8 mouse cellular contexts compared by ENCODE assay signal in the genomic region with DNA sequence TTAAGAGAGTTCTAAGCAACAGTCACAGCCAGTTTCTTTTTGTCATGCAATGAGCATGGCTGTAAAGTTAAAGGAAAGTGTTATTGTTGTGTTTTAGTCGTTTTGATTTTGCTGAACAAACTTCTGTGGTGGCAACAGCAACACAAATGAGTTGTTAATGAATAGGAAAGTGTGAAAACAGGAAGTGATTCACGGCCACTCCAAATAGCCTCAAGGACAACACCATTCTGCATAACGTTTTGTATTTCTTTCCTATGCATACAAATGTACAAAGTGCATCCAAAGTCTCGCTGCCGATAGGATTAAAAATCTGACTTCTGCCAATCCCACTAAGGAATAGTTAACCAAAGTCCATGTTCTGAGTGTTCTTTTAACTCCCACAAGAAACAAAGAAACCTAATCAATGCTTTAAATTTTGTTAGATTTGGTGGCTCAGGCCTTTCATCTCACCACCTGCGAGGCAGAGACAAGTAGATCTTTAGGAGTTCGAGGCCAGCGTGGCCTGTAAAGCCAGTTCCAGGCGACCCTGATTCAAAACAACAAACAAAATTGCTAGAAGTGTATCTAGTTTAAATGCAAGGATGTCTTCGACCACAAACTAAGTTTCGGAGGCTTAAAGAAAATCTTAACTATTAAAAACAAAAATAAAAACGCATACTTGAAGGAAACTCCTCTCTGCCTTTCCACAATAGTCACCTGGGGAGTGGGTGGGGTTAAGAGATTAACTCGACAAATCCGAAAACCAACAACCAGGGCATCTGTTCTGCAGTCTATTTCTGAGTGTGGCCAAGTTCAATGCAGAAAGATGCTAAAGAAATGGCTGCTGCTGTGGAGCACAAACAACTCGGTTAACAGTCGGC. TPM values are rescaled to one million over a fixed set of nuclear protein-coding genes. Genes with fewer than 3 reads are reported as not detected.
DNase-seq lines count a peak whose midpoint lies in the region; ATAC-seq and TF ChIP-seq lines count a peak whose summit lies in the region.

No protein-coding gene starts in this region.

- H3K36me3 ChIP-seq in kidney, embryonic 15.5 days, result peaks cover 26% of the 10 kb centered on the region
- H3K36me3 ChIP-seq in hindbrain, embryonic 10.5 days, result peaks cover 29% of the 10 kb centered on the region

- H3K9ac ChIP-seq in kidney, embryonic 15.5 days, result peak overlapping the region; percentile 73

- no peak for DNase-seq in kidney, adult 9 months
- DNase-seq in hindbrain, embryonic 10.5 days (ENCODE audit: low spot score), result no peak
- peak; percentile 15 for DNase-seq in lung, postnatal 10 days
- DNase-seq in ovary, postnatal 36 days (ENCODE audit: low spot score), result no peak
- DNase-seq in frontal cortex, postnatal 36 days (ENCODE audit: low spot score in 2 of 2), result no peak

- peak overlapping the region; percentile 57; the same call in 1 of the 2 replicates for H3K27ac ChIP-seq in kidney, embryonic 15.5 days
- peak overlapping the region; percentile 87 for H3K27ac ChIP-seq in bone marrow, adult 2 months (ENCODE audit: control insufficient read depth, insufficient read depth, low read depth, low read length, poor library complexity)
- peak overlapping the region; percentile 94 for H3K27ac ChIP-seq in hindbrain, embryonic 10.5 days

- no peak for TF ChIP-seq CTCF in bone marrow, adult 2 months (IDR thresholded peaks at IDR 0.05; ENCODE audit: control insufficient read depth, insufficient read depth, low read length)

- H3K9me3 ChIP-seq in kidney, embryonic 15.5 days (replicated peaks), result no peaks in the 10 kb centered on the region
- no peaks in the 10 kb centered on the region; the same call in 1 of the 2 replicates for H3K9me3 ChIP-seq in hindbrain, embryonic 10.5 days

- 28% methylated on average over 16 of the region's 16 CpGs for WGBS in kidney, embryonic 15.5 days
- WGBS in bone marrow, adult 2 months, result 11% methylated on average over 16 of the region's 16 CpGs
- WGBS in hindbrain, embryonic 10.5 days, result 30% methylated on average over 16 of the region's 16 CpGs

- no peak for ATAC-seq in kidney, embryonic 15.5 days (replicated peaks; ENCODE audit: low FRiP score)
- no peak for ATAC-seq in megakaryocyte-erythroid progenitor cell, adult 5-6 weeks (replicated peaks; ENCODE audit: low FRiP score, low TSS enrichment, poor library complexity, severe bottlenecking)

- H3K4me1 ChIP-seq in kidney, embryonic 15.5 days, result peaks cover 6% of the 10 kb centered on the region
- no peaks in the 10 kb centered on the region; the same call in 1 of the 2 replicates for H3K4me1 ChIP-seq in bone marrow, adult 2 months (ENCODE audit: control insufficient read depth, insufficient read depth, low read length)
- H3K4me1 ChIP-seq in hindbrain, embryonic 10.5 days (replicated peaks), result peaks cover 8% of the 10 kb centered on the region

- H3K27me3 ChIP-seq in kidney, embryonic 15.5 days, result no peaks in the 10 kb centered on the region
- H3K27me3 ChIP-seq in hindbrain, embryonic 10.5 days (ENCODE audit: insufficient read depth, poor library complexity, severe bottlenecking), result no peaks in the 10 kb centered on the region

- no peak for TF ChIP-seq POLR2A in bone marrow, adult 2 months (IDR thresholded peaks at IDR 0.05; ENCODE audit: borderline replicate concordance, control insufficient read depth, low read depth, low read length)

- H3K4me2 ChIP-seq in kidney, embryonic 15.5 days, result peak overlapping the region; percentile 58

- H3K4me3 ChIP-seq in kidney, embryonic 15.5 days (replicated peaks), result peak overlapping the region; percentile 90
- H3K4me3 ChIP-seq in bone marrow, adult 2 months (replicated peaks; ENCODE audit: control insufficient read depth, low read depth, low read length), result peak overlapping the region; percentile 86
- H3K4me3 ChIP-seq in hindbrain, embryonic 10.5 days, result peak overlapping the region; percentile 82

RNA-seq across cellular contexts. Expression of a gene that starts 0.7 kb away (rescaled TPM):
- polyA plus RNA-seq in kidney, embryonic 15.5 days (2015; fragmentation: Nextera tagmentation; extraction: Ambion mirVana), result 74.4 and 78.5 TPM in 2 replicates
- polyA plus RNA-seq in bone marrow, adult 2 months (2011; ENCODE audit: insufficient read depth, insufficient read length, low replicate concordance, missing spikeins), result 17.8 and 28.7 TPM in 2 replicates
- polyA plus RNA-seq in hindbrain, embryonic 10.5 days (2016; fragmentation: Nextera tagmentation; extraction: Ambion mirVana), result 108 and 123 TPM in 2 replicates
- 25.4 and 29.8 TPM in 2 replicates for total RNA-seq in megakaryocyte-erythroid progenitor cell, adult 5-6 weeks (2014; fragmentation: Nextera tagmentation)
- total RNA-seq in megakaryocyte-erythroid progenitor cell, adult 5-6 weeks (2017), result 25.4 and 36.3 TPM in 2 replicates

RNA-seq across cellular contexts. Expression of a gene that starts 22.9 kb away (rescaled TPM):
- polyA plus RNA-seq in kidney, embryonic 15.5 days (2015; fragmentation: Nextera tagmentation; extraction: Ambion mirVana), result not detected in 2 replicates
- not detected in 2 replicates for polyA plus RNA-seq in bone marrow, adult 2 months (2011; ENCODE audit: insufficient read depth, insufficient read length, low replicate concordance, missing spikeins)
- polyA plus RNA-seq in hindbrain, embryonic 10.5 days (2016; fragmentation: Nextera tagmentation; extraction: Ambion mirVana), result not detected in 2 replicates
- total RNA-seq in megakaryocyte-erythroid progenitor cell, adult 5-6 weeks (2014; fragmentation: Nextera tagmentation), result not detected in 2 replicates
- total RNA-seq in megakaryocyte-erythroid progenitor cell, adult 5-6 weeks (2017), result not detected in 2 replicates

RNA-seq across cellular contexts. Expression of a gene that starts 23.0 kb away (rescaled TPM):
- polyA plus RNA-seq in kidney, embryonic 15.5 days (2015; fragmentation: Nextera tagmentation; extraction: Ambion mirVana), result 64.9 and 65.6 TPM in 2 replicates
- polyA plus RNA-seq in bone marrow, adult 2 months (2011; ENCODE audit: insufficient read depth, insufficient read length, low replicate concordance, missing spikeins), result 24.4 and 40.2 TPM in 2 replicates
- 58.5 and 64.1 TPM in 2 replicates for polyA plus RNA-seq in hindbrain, embryonic 10.5 days (2016; fragmentation: Nextera tagmentation; extraction: Ambion mirVana)
- total RNA-seq in megakaryocyte-erythroid progenitor cell, adult 5-6 weeks (2014; fragmentation: Nextera tagmentation), result 66.6 and 128 TPM in 2 replicates
- total RNA-seq in megakaryocyte-erythroid progenitor cell, adult 5-6 weeks (2017), result 89.0 and 128 TPM in 2 replicates

RNA-seq across cellular contexts. Expression of a gene that starts 39.7 kb away (rescaled TPM):
- polyA plus RNA-seq in kidney, embryonic 15.5 days (2015; fragmentation: Nextera tagmentation; extraction: Ambion mirVana), result not detected in 2 replicates
- not detected in 2 replicates for polyA plus RNA-seq in bone marrow, adult 2 months (2011; ENCODE audit: insufficient read depth, insufficient read length, low replicate concordance, missing spikeins)
- polyA plus RNA-seq in hindbrain, embryonic 10.5 days (2016; fragmentation: Nextera tagmentation; extraction: Ambion mirVana), result not detected in 2 replicates
- not detected in 2 replicates for total RNA-seq in megakaryocyte-erythroid progenitor cell, adult 5-6 weeks (2014; fragmentation: Nextera tagmentation)
- not detected in 2 replicates for total RNA-seq in megakaryocyte-erythroid progenitor cell, adult 5-6 weeks (2017)
